Mouse (Mus musculus): ENCODE measurements at regions not wholly inside any gene's neighbourhood (a gene's known extent, or its start where the extent isn't known, plus 50 kb on each side); places are given as distances from the start of the nearest gene placed in this dataset.

DNA sequence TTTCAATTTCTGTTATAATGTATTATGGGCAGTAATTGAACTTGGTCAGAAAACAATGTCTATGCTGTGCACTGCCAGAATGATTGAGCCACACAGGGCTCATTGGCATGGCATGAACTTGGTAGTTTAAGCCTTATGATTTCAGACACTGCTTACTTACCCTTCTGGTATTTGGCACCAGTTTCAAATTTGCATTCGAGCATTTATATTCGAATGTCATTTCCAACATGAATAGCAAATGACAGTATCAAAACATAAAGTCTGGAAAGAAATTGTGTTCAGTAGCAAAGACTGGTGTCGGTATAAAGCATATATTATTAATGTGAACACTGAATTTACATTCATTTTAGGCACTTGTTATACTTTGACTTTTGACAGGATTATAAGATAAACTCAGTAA is 50.8 kb upstream of the Robo2 start:
- no peak for DNase-seq (ENCODE audit: low read depth, low spot score)
